Mouse (Mus musculus): Measurements from ENCODE around the gene Anln.
"Not testable (repeated sequence)": the region's sequence is repeated elsewhere in the genome, so short reads cannot be mapped to it uniquely, and the experiment has no call there.

Gene Anln

GRCm38 (mm10) chr9:22389021-22389476, at the start of gene Anln:
TSS of gene Anln (minus strand) at chr9:22389188.
- DNase-seq (ENCODE audit: low spot score in 2 of 2) = peak; percentile 97 to 98

GRCm38 (mm10) chr9:22434101-22434500, 45.1 kb upstream of the Anln start:
- no peak for DNase-seq (ENCODE audit: low spot score in 2 of 2)

DNA sequence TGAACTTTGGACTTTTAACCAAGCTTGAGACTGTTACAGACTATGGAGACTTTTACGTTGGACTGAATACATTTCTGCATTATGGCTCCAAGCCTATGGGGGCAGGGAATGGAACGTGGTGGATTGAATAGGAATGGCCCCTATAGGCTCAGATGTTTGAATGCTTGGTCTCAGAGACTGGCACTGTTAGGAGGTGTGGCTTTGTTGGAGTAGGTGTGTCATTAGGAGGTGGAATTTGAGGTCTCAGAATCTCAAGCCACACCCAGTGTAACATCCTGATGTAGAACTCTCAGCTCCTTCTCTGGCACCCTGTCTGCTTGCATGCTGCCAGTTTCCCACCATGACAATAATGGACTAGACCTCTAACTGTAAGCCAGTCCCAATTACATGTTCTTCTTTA, 44.2 kb upstream of the Anln start:
- no peak for DNase-seq (ENCODE audit: low spot score in 2 of 2)

GRCm38 (mm10) chr9:22430315-22430840, 41.4 kb upstream of the Anln start:
- DNase-seq (ENCODE audit: low spot score in 2 of 2) = peak in 1 of 2 experiments; percentile 58

- peak in 1 of 2 experiments; percentile 44 for DNase-seq (ENCODE audit: low spot score in 2 of 2)
Measured at GRCm38 (mm10) chr9:22429533-22430241, 40.7 kb upstream of the Anln start.

- no peak for DNase-seq (ENCODE audit: low spot score in 2 of 2)
Measured at GRCm38 (mm10) chr9:22428666-22429410, 39.9 kb upstream of the Anln start.

DNA sequence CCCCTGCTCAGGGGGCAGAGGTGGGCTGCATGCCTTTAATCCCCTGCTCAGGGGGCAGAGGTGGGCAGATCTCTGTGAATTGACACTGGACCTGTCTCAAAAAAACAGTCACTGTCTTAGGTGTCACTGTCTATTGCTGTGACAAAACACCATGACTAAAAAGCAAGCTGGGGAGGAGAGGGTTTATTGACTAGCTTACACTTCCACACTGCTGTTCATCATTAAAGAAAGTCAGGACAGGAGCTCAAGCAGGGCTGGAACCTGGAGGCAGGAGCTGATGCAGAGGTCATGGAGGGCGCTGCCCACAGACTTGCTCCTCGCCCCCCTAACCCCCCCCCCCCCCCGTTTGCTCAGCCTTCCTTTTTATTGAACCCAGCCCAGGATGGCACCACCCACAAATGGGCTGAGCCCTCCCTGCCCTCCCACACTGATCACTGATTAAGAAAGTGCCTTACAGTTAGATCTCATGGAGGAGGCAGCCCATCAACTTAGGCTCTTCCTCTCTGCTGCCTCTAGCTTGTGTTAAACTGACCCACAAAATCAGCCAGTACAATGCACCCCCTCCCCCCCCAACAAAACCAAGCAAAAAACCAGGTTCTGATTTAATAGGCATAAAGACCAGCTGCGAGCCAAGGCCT, 39.2 kb upstream of the Anln start:
- DNase-seq (ENCODE audit: low spot score in 2 of 2) = no peak

DNA sequence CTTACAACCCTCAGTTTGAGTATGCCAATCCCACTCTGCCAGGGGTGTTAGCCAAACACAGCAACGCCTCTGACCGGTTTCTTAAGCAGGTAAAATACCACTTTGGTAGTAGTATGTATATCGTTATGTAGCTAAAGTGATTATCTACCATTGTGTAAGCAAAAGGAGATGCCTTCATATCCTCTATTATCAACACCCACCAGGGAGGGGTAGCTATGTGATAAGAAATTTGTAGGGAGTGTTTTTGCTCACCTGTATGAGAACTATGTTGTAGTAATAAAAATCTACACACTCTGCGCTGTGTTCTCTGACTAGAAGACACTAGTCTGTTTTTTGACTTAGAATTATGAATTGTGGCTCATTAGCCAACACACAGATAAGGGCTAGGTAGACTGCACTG, 35.7 kb upstream of the Anln start:
- DNase-seq (ENCODE audit: low spot score in 2 of 2) = no peak

DNA sequence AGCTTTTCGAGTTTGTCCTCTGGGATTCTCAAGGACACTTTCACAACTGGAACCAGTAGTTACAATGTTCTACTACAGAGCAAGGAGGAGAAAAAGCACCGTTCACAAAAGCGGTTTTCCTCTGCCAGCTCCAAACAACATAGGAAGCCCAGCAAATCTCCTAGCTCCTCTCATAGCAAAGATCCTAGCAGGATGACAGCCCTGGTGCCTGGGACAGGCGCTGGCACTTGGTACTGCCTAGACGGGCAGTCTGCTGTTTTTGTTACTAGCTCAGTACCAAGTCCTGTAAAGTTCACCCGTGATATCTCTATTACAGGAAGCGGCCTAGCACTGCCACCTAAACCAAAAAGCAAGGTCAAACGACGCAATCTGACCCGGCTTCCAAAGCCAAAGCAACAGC, 35.2 kb upstream of the Anln start:
- no peak for DNase-seq (ENCODE audit: low spot score in 2 of 2)

DNA sequence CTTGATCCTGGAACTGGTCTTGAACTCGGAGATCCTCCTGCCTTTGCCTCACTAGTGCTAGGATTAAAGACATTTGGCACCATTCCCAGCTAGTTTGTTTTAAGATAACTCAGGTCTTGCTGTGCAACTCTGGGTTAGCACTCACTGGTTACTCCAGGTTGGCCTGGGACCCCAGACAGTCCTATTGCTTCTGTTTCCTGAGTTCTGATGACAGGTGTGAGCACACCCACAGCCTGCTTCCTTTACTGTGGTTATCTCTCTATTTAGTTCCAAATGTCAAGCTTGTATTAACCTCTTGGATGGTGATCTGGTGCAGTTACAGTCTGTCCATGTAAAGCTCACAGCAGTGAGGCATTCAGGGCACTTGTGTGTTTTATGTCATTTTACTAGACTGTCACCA, 34.5 kb upstream of the Anln start:
- no peak for DNase-seq (ENCODE audit: low spot score in 2 of 2)

DNA sequence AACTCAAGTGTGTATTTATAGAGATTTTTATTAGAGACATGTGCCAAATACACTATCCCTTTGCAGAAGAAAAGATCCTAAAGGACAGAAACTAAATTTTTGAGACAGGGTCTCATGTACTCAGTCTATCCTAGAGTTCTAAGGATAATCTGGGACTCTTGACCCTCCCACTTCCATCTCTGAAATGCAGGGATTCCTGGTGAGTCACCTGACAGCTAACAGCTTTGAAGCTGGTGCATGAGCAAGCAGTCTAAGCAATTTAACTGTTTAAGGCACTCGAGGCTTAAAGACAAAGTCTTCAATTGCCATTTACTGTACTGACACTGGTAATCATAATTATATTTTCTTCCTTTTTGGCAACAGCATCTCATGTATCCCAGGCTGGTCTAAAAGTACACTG, 33.6 kb upstream of the Anln start:
- no peak for DNase-seq (ENCODE audit: low spot score in 2 of 2)

DNA sequence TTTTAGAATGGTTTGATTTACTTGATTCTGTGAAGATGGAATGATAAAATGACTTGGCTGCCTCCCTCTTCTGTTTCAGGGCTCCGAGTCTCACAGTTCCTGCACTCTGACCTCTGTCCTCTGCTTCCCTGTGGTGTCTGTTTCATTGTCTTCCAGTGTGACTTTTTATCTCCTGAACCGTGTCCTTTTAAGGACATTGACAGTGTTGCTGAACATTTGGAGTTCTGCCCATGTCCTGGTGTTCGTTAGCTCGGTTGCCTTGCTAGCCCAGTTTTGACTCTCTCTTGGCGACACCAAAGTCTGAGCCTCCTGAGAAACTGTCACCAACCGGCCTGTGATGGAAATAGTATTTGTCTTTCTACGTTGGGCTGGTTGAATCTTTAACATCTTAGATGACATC, 31.5 kb upstream of the Anln start:
- DNase-seq (ENCODE audit: low spot score in 2 of 2) = no peak

- DNase-seq (ENCODE audit: low spot score in 2 of 2) = no peak
Measured at GRCm38 (mm10) chr9:22419877-22420276, 30.9 kb upstream of the Anln start.

DNA sequence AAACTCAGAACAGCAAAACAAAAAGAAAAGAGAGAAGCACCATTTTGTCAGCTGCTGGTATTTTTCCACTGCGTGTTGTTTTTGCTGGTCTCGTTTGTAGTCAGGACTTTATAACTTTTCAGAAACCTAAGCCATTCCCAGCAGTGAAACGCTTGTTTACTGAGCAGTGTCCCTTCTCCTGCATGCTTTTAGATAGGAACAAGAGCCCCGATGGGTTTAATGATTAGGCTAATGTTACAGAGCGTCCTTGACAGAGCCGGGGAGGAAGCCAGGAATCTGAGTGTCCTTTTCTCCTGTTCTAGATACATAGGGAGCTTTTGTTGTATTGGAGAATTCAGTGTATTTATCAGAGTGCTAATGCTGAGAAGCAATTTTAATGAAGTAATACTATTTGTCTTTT, 28.6 kb upstream of the Anln start:
- DNase-seq (ENCODE audit: low spot score in 2 of 2) = no peak

GRCm38 (mm10) chr9:22416187-22416586, 27.2 kb upstream of the Anln start:
- DNase-seq (ENCODE audit: low spot score in 2 of 2) = no peak

DNA sequence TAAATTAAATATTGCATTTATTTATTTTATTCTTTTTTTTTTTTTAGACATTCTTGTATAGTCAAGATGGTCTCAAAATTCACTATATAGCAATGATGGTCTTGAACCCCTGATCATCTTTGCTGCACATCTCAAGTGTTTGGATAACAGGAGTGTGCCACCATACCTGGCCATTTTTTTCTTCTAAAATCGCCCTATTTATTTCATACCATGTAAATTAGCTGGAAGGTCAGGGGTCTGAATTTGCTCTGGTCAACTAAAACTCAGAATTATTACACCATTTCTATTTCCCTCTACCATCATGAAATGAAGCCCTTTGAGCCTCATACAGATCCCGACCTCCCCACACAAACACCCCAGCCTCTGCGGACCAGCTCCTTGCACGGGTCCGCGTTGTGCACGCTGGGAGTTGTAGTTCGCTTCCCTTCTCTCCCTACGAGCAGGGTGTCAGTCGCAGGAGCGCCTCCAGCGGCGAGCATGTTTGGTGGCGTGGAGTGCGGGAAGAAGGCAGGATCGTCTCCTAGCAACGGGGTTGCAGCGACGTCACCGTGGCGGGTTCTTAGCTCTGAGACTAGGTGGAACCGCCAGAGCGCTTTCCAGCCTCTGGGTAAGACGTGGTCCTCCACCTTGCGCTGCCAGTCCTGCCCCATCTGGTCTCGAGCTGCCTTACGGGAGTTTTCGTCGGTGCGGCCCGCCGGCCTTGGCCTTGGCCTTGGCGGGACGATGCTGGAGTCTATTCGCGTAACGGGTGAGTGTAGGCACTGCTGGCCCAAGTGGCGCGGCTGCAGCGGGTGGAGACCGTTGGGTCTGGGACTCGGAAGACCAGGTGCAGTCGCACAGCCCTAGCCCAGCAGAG, 22.2 kb upstream of the Anln start, which contains the start of gene 9530077C05Rik:
9530077C05Rik (plus strand) TSS at position 512 of the 856 bp plus-strand sequence.
- peak; percentile 93 to 98 for DNase-seq (ENCODE audit: low spot score in 2 of 2)

GRCm38 (mm10) chr9:22409501-22409900, 20.5 kb upstream of the Anln start:
- DNase-seq (ENCODE audit: low spot score in 2 of 2) = no peak

DNA sequence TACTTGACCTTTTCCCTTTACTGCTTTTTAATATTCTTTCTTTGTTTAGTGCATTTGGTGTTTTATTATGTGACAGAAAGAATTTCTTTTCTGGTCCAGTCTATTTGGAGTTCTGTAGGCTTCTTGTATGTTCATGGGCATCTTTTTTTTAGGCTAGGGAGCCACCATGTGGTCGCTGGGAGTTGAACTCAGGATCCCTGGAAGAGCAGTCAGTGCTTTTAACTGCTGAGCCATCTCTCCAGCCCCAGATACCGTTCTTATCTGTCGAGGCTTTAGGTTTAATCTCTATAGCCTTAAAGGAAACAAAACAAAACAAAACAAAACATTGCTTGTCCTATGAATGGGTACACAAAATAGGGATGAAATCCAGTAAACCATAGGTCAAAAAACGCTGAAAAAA, 19.4 kb upstream of the Anln start:
- DNase-seq (ENCODE audit: low spot score in 2 of 2) = not testable (repeated sequence)

- not testable (repeated sequence) for DNase-seq (ENCODE audit: low spot score in 2 of 2)
Measured at GRCm38 (mm10) chr9:22407633-22408032, 18.6 kb upstream of the Anln start.

- DNase-seq (ENCODE audit: low spot score in 2 of 2) = no peak
Measured at GRCm38 (mm10) chr9:22405414-22405813, 16.4 kb upstream of the Anln start.

DNA sequence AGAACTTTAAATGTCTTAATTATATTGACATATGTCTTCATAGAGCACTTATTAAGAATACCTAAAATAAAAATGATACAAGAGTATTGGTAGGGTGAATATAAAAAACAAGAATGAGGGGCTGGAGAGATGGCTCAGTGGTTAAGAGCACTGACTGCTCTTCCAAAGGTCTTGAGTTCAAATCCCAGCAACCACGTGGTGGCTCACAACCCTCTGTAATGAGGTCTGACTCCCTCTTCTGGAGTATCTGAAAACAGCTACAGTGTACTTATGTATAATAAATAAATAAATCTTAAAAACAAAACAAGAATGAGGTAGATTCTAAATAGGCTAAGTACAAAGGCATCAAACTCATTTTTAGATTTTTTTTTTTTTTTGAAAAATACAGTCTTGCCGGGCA, 14.5 kb upstream of the Anln start:
- not testable (repeated sequence) for DNase-seq (ENCODE audit: low spot score in 2 of 2)
